Mouse (Mus musculus): Measurements from ENCODE around the gene A630023A22Rik. TPM values are rescaled to one million over a fixed set of nuclear protein-coding genes. Genes with fewer than 3 reads are reported as not detected.

A630023A22Rik gene
- total RNA-seq, 2 experiments from 2014 or later: not detected

GRCm38 (mm10) chr14:34091475-34091874, 11.1 kb downstream of the A630023A22Rik start:
- DNase-seq: no peak
- intact Hi-C loops (cut with DNase I; ENCODE audit: low total_unique reads): no loop called here

- intact Hi-C loops (cut with DNase I; ENCODE audit: low total_unique reads): loop anchor here (10.0 kb wide), 1 partner anchor 115 kb away; the partner anchor contains the start of gene Gprin2
- DNase-seq: no peak
These were observed 12.8 kb downstream of the A630023A22Rik start for GRCm38 (mm10) chr14:34089796-34090195.

- no peak for DNase-seq
- intact Hi-C loops (cut with DNase I; ENCODE audit: low total_unique reads): loop anchor here (10.0 kb wide), 1 partner anchor 117 kb away; the partner anchor contains the start of gene Gprin2
These were observed 14.6 kb downstream of the A630023A22Rik start for GRCm38 (mm10) chr14:34087856-34088398.

GRCm38 (mm10) chr14:34086806-34087205, 15.7 kb downstream of the A630023A22Rik start:
- no peak for DNase-seq
- intact Hi-C loops (cut with DNase I; ENCODE audit: low total_unique reads): loop anchor here (10.0 kb wide), 1 partner anchor 118 kb away; the partner anchor contains the start of gene Gprin2

- intact Hi-C loops (cut with DNase I; ENCODE audit: low total_unique reads): loop anchor here (10.0 kb wide), 1 partner anchor 119 kb away; the partner anchor contains the start of gene Gprin2
- no peak for DNase-seq
These were observed 16.8 kb downstream of the A630023A22Rik start, which contains the start of gene Anxa8 for GRCm38 (mm10) chr14:34085731-34086130. Gene Anxa8 (plus strand): TSS chr14:34085981.

GRCm38 (mm10) chr14:34080321-34080997, 22.1 kb downstream of the A630023A22Rik start:
- peak; percentile 70 for DNase-seq

GRCm38 (mm10) chr14:34078293-34078692, 24.3 kb downstream of the A630023A22Rik start:
- intact Hi-C loops (cut with DNase I; ENCODE audit: low total_unique reads): no loop called here
- DNase-seq: no peak

More at GRCm38 (mm10) chr14:34080321-34080997, 22.1 kb downstream of the A630023A22Rik start:
- intact Hi-C loops (cut with DNase I; ENCODE audit: low total_unique reads): loop anchor here (2.0 to 10.0 kb wide), 3 partner anchors 22 to 157 kb away; partner anchors contain the start of genes A630023A22Rik and Gprin2

GRCm38 (mm10) chr14:34077222-34077621, 25.3 kb downstream of the A630023A22Rik start:
- no peak for DNase-seq
- intact Hi-C loops (cut with DNase I; ENCODE audit: low total_unique reads): no loop called here

GRCm38 (mm10) chr14:34075346-34075745, 27.2 kb downstream of the A630023A22Rik start:
- intact Hi-C loops (cut with DNase I; ENCODE audit: low total_unique reads): no loop called here
- DNase-seq: no peak

GRCm38 (mm10) chr14:34071665-34072064, 30.9 kb downstream of the A630023A22Rik start:
- intact Hi-C loops (cut with DNase I; ENCODE audit: low total_unique reads): no loop called here
- no peak for DNase-seq

GRCm38 (mm10) chr14:34052516-34052915, 50.0 kb downstream of the A630023A22Rik start, which contains the start of gene Antxrl:
Gene Antxrl (plus strand): TSS chr14:34052707.
- intact Hi-C loops (cut with DNase I; ENCODE audit: low total_unique reads): no loop called here
- DNase-seq: no peak

GRCm38 (mm10) chr14:34050101-34050779, 52.3 kb downstream of the A630023A22Rik start:
- intact Hi-C loops (cut with DNase I; ENCODE audit: low total_unique reads): no loop called here
- no peak for DNase-seq

GRCm38 (mm10) chr14:34043341-34043740, 59.2 kb downstream of the A630023A22Rik start:
- intact Hi-C loops (cut with DNase I; ENCODE audit: low total_unique reads): no loop called here
- DNase-seq: no peak

- intact Hi-C loops (cut with DNase I; ENCODE audit: low total_unique reads): no loop called here
- no peak for DNase-seq
These were observed 61.3 kb downstream of the A630023A22Rik start for GRCm38 (mm10) chr14:34041241-34041640.

- intact Hi-C loops (cut with DNase I; ENCODE audit: low total_unique reads): no loop called here
- DNase-seq: no peak
These were observed 68.5 kb downstream of the A630023A22Rik start for GRCm38 (mm10) chr14:34033841-34034610.

- DNase-seq: no peak
- intact Hi-C loops (cut with DNase I; ENCODE audit: low total_unique reads): no loop called here
These were observed 75.8 kb downstream of the A630023A22Rik start for GRCm38 (mm10) chr14:34026710-34027109.

- no peak for DNase-seq
- intact Hi-C loops (cut with DNase I; ENCODE audit: low total_unique reads): no loop called here
These were observed 85.6 kb downstream of the A630023A22Rik start for GRCm38 (mm10) chr14:34016938-34017337.

- intact Hi-C loops (cut with DNase I; ENCODE audit: low total_unique reads): no loop called here
- no peak for DNase-seq
These were observed 86.2 kb downstream of the A630023A22Rik start, which contains the start of gene Gm5460 for GRCm38 (mm10) chr14:34016381-34016780. Gene Gm5460 (plus strand): TSS chr14:34016758.

GRCm38 (mm10) chr14:34015063-34015462, 87.5 kb downstream of the A630023A22Rik start, which contains the start of gene Gm30083:
Gene Gm30083 (minus strand): TSS chr14:34015182.
- intact Hi-C loops (cut with DNase I; ENCODE audit: low total_unique reads): no loop called here
- DNase-seq: no peak
